Mouse (Mus musculus): ENCODE measurements around the gene Hist3h2ba. TPM values are rescaled to one million over a fixed set of nuclear protein-coding genes. Genes with fewer than 3 reads are reported as not detected.

The Hist3h2ba gene
- total RNA-seq, 2 experiments from 2014 or later: 1.8 to 2.3 TPM

- DNase-seq (ENCODE audit: low spot score): peak; percentile 66
- intact Hi-C loops (cut with DNase I): no loop called here
These were observed 11.3 kb downstream of the Hist3h2ba start for GRCm38 (mm10) chr11:58959921-58960465.

DNA sequence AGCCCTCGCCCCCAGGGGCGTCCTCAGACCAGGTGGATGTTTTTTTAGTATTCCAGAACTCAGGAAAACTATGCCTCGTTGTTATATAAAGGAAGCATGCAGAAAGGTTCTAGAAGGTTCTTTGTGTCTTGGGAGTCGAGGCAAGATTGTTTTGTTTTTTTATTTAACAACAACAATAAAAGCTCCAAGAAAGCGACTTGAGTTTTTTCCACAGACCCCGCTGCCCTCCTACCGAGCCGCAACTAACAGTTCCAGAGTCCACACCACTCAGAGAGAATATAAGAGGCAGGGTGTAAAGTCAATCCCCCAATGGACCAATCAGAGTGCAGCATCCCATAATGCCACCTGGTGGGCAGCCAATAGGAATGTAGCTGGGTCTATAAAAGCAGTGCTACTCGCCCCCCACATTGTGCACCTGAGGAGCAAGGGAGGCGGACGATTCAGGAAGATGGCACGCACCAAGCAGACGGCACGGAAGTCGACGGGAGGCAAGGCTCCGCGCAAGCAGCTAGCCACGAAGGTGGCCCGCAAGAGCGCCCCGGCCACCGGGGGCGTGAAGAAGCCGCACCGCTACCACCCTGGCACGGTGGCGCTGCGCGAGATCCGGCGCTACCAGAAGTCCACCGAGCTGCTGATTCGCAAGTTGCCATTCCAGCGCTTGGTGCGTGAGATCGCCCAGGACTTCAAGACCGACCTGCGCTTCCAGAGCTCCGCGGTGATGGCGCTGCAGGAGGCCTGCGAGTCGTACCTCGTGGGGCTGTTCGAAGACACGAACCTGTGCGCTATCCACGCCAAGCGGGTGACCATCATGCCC, 12.9 kb downstream of the Hist3h2ba start:
- DNase-seq (ENCODE audit: low spot score): no peak
- intact Hi-C loops (cut with DNase I): no loop called here

- intact Hi-C loops (cut with DNase I): no loop called here
- DNase-seq (ENCODE audit: low spot score): no peak
These were observed 14.8 kb downstream of the Hist3h2ba start for GRCm38 (mm10) chr11:58963543-58963942.

DNA sequence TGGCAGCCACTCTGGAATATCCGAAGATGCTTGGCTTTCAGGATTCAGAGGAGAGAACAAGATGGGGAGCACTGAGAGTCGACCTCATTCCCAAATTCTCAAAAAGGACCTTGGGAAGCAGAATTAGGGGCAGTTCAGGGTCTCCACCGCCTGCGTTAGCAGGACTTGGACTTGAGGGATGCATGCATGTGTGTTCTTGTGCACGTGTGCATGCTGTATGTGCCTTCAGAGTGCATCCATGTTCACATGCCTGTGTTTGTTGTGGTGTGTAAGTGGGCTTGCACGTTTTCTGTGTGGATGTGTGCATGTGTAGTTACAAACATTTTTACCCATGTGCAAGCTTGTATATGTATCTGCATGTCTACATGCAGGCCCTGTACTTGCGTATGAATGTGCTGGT, 15.5 kb downstream of the Hist3h2ba start:
- no peak for DNase-seq (ENCODE audit: low spot score)
- intact Hi-C loops (cut with DNase I): no loop called here

- intact Hi-C loops (cut with DNase I): no loop called here
- no peak for DNase-seq (ENCODE audit: low spot score)
These were observed 16.5 kb downstream of the Hist3h2ba start for GRCm38 (mm10) chr11:58965001-58965760.

DNA sequence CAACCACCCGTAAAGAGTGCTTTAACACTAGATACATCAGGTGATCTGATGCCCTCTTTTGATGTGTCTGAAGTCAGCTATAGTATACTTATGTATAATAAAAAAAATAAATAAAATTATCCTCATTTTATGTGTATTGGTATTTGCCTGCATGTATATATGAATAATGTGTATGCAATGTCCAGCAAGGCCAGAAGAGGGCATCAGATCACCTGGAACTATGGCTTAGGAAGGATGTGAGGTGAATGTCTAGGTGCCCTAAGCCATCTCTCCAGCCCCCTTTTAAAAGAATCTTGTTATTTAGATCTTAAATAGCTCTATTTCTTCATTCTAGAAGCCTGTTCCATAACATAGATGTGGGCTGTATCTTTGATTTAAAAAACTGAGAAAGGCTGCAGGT, 18.6 kb downstream of the Hist3h2ba start:
- no peak for DNase-seq (ENCODE audit: low spot score)
- intact Hi-C loops (cut with DNase I): no loop called here

GRCm38 (mm10) chr11:58968551-58968950, 19.8 kb downstream of the Hist3h2ba start:
- intact Hi-C loops (cut with DNase I): no loop called here
- DNase-seq (ENCODE audit: low spot score): no peak

DNA sequence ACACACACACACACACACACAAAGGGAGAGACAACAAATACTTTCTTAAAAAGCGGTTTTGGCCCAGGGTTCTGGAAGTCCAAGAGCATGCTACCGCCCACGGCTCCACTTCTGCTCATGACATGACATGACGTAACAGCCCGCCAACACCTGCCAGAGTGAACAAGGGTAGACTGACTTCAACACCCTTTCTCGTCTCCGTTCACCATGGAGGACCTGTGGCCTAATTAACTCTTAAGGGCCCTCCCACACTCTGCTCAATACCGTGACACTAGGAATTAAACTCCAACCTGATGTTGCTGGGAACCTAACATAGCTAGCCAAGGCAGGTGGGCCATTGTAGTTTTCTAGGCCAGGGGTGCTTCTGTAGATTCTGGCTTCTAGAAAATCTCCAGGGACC, 20.3 kb downstream of the Hist3h2ba start:
- intact Hi-C loops (cut with DNase I): no loop called here
- no peak for DNase-seq (ENCODE audit: low spot score)

DNA sequence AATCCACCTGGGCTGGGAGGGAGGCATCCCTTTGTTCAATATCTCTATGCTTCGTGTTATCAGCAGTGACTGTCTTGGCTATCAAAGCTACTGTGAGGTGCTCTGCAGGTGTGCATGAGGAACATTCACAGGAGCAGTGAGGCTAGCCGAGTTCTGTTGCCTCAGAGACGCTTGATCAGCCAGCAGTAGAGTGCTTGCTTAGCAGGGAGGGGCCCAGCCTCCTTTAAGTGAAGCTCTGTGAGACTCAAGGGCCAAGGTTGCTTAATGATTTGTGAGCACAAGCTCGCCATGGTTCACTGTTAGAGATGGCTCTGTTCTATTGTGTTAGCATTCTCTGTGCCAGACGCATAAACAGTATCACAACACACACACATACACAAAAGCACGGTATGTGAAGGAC, 20.9 kb downstream of the Hist3h2ba start:
- no peak for DNase-seq (ENCODE audit: low spot score)
- intact Hi-C loops (cut with DNase I): no loop called here

DNA sequence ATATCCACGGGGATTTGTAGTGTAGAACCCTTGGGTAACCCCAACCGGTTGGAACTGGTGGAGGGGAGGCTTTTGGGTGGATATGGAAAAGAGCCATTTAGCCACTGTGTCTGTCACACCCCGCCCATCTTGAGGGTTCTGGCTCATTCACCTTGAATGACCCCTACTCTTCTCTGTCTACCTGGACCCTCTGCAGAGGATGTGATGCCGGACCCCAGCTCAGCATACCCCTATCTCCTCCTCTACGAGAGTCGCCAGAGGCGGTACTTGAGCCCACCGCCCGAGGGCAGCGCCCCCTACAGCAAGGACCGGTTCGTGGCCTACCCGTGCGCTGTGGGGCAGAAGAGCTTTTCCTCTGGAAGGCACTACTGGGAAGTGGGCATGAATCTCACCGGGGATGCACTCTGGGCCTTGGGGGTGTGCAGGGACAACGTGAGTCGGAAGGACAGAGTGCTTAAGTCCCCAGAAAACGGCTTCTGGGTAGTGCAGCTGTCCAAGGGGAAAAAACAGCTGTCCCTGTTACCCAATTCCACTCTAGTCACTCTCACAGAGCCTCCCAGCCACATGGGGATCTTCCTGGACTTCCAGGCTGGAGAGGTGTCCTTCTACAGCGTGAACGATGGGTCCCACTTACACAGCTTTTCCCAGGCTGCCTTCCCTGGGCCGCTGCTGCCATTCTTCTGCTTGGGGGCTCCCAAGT, 22.3 kb downstream of the Hist3h2ba start:
- DNase-seq (ENCODE audit: low spot score): no peak
- intact Hi-C loops (cut with DNase I): no loop called here

- intact Hi-C loops (cut with DNase I): no loop called here
- no peak for DNase-seq (ENCODE audit: low spot score)
These were observed 23.1 kb downstream of the Hist3h2ba start for GRCm38 (mm10) chr11:58971796-58972195.

DNA sequence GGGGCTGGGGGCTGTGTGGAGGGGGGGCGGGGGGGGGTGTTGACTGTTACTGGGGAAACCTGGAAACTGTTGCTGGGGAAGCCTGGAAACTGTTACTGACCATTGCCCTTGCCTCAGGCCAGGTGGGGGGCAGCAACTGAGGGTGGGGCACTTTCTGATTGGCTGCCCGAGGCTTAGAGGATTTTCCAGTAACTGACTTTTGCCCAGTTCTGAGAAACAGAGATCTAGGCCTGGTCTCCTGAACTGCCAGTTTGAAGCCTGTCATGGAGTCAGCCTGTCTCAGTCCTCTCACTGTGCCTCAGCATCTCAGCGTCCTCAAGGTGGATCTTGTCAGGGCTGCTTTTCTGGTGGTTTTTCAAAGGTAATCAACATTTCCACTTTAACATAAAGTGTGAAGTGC, 25.7 kb downstream of the Hist3h2ba start:
- DNase-seq (ENCODE audit: low spot score): no peak
- intact Hi-C loops (cut with DNase I): no loop called here

GRCm38 (mm10) chr11:58977150-58977549, 28.4 kb downstream of the Hist3h2ba start:
- DNase-seq (ENCODE audit: low spot score): no peak
- intact Hi-C loops (cut with DNase I): no loop called here

GRCm38 (mm10) chr11:58977607-58978026, 28.9 kb downstream of the Hist3h2ba start:
- DNase-seq (ENCODE audit: low spot score): no peak
- intact Hi-C loops (cut with DNase I): no loop called here

- intact Hi-C loops (cut with DNase I): no loop called here
- no peak for DNase-seq (ENCODE audit: low spot score)
These were observed 29.4 kb downstream of the Hist3h2ba start, which contains the start of gene Trim11 for GRCm38 (mm10) chr11:58978027-58978705. Gene Trim11, plus strand, starts transcription at chr11:58978093.

DNA sequence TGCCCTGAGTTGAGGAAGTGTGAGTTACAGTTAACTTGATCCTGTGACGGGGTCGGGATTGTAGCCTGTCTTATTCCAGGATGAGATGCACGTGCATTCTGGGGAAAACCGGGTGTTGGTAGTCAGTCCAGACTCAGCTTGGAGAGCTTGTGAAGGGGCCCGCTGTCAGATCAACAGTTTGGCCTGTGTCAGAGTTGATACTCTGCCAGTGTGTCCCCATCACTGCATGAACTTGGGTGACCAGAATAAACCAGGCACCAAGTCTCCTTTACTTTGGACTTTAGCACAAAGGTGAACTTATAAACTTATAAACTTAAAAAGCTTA, 29.9 kb downstream of the Hist3h2ba start:
- no peak for DNase-seq (ENCODE audit: low spot score)

DNA sequence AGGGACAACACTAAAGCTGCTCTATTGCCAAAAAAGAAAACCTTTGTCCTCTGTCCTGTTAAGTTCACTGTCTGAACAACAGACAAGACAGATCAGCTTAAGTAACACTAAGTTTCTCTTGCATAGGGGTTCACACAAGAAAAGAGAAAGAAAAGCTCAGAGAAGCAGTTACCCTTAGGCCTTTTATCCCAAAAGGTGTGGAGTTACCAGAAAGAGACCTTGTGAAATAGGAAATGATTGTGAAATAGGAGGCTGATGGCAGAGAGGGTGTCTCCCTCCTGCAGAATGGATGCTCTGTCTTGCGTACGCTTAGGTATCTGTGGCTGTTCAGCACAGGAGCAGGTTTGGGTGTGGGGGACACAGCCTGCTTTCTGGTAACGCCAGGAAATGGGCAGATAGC, 30.5 kb downstream of the Hist3h2ba start:
- no peak for DNase-seq (ENCODE audit: low spot score)
- intact Hi-C loops (cut with DNase I): no loop called here

More for the DNA sequence above, 29.9 kb downstream of the Hist3h2ba start:
- intact Hi-C loops (cut with DNase I): no loop called here

GRCm38 (mm10) chr11:58979661-58980060, 30.9 kb downstream of the Hist3h2ba start:
- intact Hi-C loops (cut with DNase I): no loop called here
- no peak for DNase-seq (ENCODE audit: low spot score)

- intact Hi-C loops (cut with DNase I): no loop called here
- DNase-seq (ENCODE audit: low spot score): no peak
These were observed 31.8 kb downstream of the Hist3h2ba start for GRCm38 (mm10) chr11:58980381-58980990.

Measured in heart, postnatal 25 days (tissue).